Mouse (Mus musculus) testis, adult 2 months (tissue): Measurements from ENCODE around the gene Ripor2.

Experiments
- CTCF ChIP-seq: fragments of 200-500 bp; IDR thresholded peaks from 2 replicates; pipeline ENCODE4 v1.5.1; 2012; ENCODE audit warnings: low read depth, mild to moderate bottlenecking, inconsistent platforms, low read length, moderate library complexity; ENCODE audit not compliant: control insufficient read depth, insufficient read depth, insufficient replicate concordance
- POLR2A ChIP-seq: fragments of 200-500 bp; IDR thresholded peaks from 2 replicates; pipeline ENCODE4 v1.6.1; 2012; ENCODE audit warnings: low read depth, mild to moderate bottlenecking, inconsistent platforms, low read length, moderate library complexity; ENCODE audit not compliant: control insufficient read depth

DNA sequence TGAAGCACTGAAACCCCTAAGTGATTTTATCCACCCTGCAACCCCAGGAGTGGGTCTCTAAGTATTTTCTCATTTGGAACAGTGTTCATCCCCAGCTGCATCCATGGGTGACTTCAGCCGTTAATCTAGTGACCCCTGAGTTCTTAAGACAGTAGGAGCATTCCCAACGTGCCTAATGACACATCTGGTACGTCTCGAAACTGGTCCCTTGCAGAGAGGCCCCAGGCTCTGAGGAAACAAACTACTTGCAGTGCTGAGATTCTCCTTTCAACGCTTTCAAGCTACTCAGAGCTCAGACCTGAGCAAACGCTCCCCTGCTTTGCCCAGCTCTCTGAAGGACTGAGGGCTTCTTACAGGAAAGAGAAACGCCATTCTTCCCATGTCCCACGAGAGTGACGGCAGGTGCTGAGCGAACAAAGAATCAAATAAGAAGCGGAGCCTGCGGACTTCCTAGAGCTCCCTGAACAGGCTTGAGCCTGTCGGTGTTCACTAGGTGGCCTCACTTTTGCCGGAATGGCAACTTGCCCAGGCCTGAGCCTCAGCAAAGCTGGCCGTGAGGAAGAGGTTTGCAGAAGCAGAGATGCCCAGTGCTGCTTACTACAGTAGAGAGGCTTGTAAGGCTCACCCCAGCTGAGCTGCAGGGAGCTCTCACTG lies 97.2 kb downstream of the Ripor2 start:
- no peak for TF ChIP-seq CTCF
- TF ChIP-seq POLR2A: no peak
